Mouse (Mus musculus): Measurements from ENCODE around the gene Dzip1l.

Dzip1l gene

DNA sequence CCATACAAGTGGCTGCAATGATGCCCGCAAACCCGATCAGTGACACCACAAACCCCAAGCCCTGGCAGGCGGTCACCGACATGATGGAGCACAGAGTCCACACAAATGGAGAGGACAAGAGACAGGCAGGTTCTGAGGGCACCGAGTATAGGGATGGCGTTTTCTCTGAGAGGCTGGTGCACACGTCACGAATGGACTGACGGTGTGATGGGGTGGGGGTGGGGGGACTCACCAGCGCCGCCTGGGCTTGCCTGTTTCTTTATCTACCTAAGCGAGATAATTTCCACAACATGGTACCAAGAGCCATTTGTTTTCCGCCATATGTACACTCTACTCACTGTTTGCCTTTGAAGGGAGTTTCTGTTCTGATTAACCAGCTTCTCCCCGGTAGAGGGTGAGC lies 87.8 kb downstream of the Dzip1l start, which contains the start of gene Cldn18:
Gene Cldn18, minus strand, starts transcription at position 134 of the 400 bp plus-strand sequence.
- no peak for DNase-seq (ENCODE audit: low spot score in 2 of 2)
